Mouse (Mus musculus) ES-CJ7 (cell line): Measurements from ENCODE around the gene Narfl.

Experiments
- DNase-seq: peaks from one replicate; pipeline ENCODE4 v3.0.0; 2011; ENCODE audit warnings: low read depth, low spot score

Gene Narfl

GRCm38 (mm10) chr17:25773549-25774120, at the start of gene Narfl:
Gene Narfl (plus strand): TSS chr17:25773776.
- peak; percentile 99 for DNase-seq

- peak; percentile 79 for DNase-seq
Measured at GRCm38 (mm10) chr17:25723919-25724318, 49.7 kb upstream of the Narfl start.

- peak; percentile 22 for DNase-seq
Measured at GRCm38 (mm10) chr17:25725264-25725663, 48.3 kb upstream of the Narfl start.

- peak; percentile 100 for DNase-seq
Measured at GRCm38 (mm10) chr17:25727265-25728008, 46.1 kb upstream of the Narfl start, which contains the start of the genes Chtf18 and Rpusd1. Gene Chtf18 (minus strand): TSS chr17:25727419. Gene Rpusd1 (plus strand): TSS chr17:25727670.

GRCm38 (mm10) chr17:25728009-25728270, 45.6 kb upstream of the Narfl start:
- no peak for DNase-seq

- DNase-seq, result peak; percentile 50
Measured at GRCm38 (mm10) chr17:25732082-25732481, 41.5 kb upstream of the Narfl start.

- DNase-seq, result no peak
Measured at GRCm38 (mm10) chr17:25735246-25735645, 38.3 kb upstream of the Narfl start.

- DNase-seq, result no peak
Measured at GRCm38 (mm10) chr17:25735745-25736144, 37.8 kb upstream of the Narfl start, which contains the start of gene Mslnl. Gene Mslnl (plus strand): TSS chr17:25736042.

- DNase-seq, result no peak
Measured at GRCm38 (mm10) chr17:25738861-25739260, 34.7 kb upstream of the Narfl start.

- peak; percentile 32 for DNase-seq
Measured at GRCm38 (mm10) chr17:25741471-25741870, 32.1 kb upstream of the Narfl start.

GRCm38 (mm10) chr17:25743831-25744230, 29.7 kb upstream of the Narfl start:
- DNase-seq, result no peak

- no peak for DNase-seq
Measured at GRCm38 (mm10) chr17:25744311-25744710, 29.3 kb upstream of the Narfl start.

- no peak for DNase-seq
Measured at GRCm38 (mm10) chr17:25748238-25748637, 25.3 kb upstream of the Narfl start.

GRCm38 (mm10) chr17:25749314-25749713, 24.3 kb upstream of the Narfl start:
- DNase-seq, result no peak

GRCm38 (mm10) chr17:25751446-25751845, 22.1 kb upstream of the Narfl start:
- DNase-seq, result no peak

GRCm38 (mm10) chr17:25754241-25754640, 19.3 kb upstream of the Narfl start, which contains the start of gene Msln:
Gene Msln (minus strand): TSS chr17:25754378.
- DNase-seq, result no peak

- peak; percentile 63 for DNase-seq
Measured at GRCm38 (mm10) chr17:25755086-25755485, 18.5 kb upstream of the Narfl start.

GRCm38 (mm10) chr17:25755627-25756377, 17.8 kb upstream of the Narfl start:
- DNase-seq, result peak; percentile 39

- DNase-seq, result peak; percentile 68
Measured at GRCm38 (mm10) chr17:25756378-25757242, 17.0 kb upstream of the Narfl start.

- DNase-seq, result no peak
Measured at GRCm38 (mm10) chr17:25757691-25758090, 15.9 kb upstream of the Narfl start.

- no peak for DNase-seq
Measured at GRCm38 (mm10) chr17:25760148-25760547, 13.4 kb upstream of the Narfl start.
